Mouse (Mus musculus): ENCODE measurements around the gene Mier2.

- no peak for TF ChIP-seq CTCF (IDR thresholded peaks at IDR 0.05; ENCODE audit: low read depth)
- TF ChIP-seq EP300 (IDR thresholded peaks at IDR 0.05; ENCODE audit: low read depth): no peak
Observed at GRCm38 (mm10) chr10:79495886-79496285, 59.1 kb downstream of the Mier2 start.
